Mouse (Mus musculus) inflammation-experienced regulatory T-cells, adult 6 months (primary cell): ENCODE data around the gene Cd52. TPM values are rescaled to one million over a fixed set of nuclear protein-coding genes. Genes with fewer than 3 reads are reported as not detected.

Experiments
- ATAC-seq: one replicate; pipeline ENCODE4 v1.8.0; 2017
- polyA plus RNA-seq, 3 experiments: library from polyadenylated mRNA; unstranded; fragments of 100-300 nt; shearing (Covaris generic); gene quantifications; one replicate each; pipeline ENCODE4 v1.2.1; 2017

Gene Cd52
- polyA plus RNA-seq, 3 experiments from 2014 or later: 2,728 to 3,832 (median 3,666) TPM

DNA sequence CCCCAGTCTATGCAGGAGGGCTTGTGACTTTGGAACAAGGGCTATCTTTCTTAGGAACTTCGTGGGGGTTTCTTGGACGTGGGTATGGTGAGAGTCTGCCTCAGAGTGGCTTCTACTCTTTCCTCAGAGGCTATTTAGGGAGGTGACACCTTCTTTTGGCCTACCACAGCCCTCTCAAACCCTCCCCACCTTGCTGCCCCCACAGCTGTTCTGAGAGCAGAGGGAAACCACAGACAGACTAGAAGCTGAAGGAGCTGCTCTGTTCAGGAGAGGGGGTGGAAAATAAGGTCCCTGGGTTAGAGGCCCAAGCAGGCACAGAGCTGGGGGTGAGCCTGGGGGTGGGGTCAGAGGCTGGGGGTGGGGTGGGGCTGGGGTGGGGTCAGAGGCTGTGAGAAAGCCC lies 51.8 kb downstream of the Cd52 start:
- no peak for ATAC-seq

DNA sequence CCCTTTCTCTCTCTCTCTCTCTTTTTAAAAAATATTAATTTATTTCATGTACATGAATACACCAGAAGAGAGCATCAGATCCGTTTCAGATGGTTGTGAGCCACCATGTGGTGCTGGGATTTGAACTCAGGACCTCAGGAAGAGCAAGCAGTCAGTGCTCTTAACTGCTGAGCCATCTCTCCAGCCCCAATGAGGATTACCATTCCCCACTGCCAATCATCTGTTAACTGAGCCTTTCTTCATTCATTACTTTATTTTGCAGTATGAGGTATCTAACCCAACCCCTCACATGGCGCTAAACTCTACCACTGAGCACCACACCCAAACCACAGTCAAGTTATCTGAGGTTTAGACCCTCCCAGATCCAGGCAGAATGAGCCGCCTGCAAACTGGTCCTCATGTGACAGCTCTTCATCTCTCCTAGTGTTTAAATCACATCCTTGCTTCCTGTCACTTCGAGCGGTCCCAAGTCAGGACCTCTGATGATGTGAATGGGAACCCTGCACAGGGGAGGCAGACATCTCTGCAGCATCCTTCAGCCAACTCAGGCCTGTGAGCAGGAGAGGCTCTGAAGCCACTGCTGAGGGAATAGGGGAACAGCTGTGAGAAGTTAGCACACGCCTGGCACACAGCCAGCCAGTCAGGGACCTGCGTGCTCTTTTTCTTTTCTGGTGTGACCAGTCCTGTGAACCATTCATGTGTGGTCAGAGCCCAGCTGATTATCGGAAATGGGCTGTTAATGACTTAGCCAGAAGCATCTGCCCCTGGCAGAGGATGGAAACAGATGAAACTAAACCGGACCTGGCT lies 53.4 kb downstream of the Cd52 start:
- ATAC-seq: no peak

DNA sequence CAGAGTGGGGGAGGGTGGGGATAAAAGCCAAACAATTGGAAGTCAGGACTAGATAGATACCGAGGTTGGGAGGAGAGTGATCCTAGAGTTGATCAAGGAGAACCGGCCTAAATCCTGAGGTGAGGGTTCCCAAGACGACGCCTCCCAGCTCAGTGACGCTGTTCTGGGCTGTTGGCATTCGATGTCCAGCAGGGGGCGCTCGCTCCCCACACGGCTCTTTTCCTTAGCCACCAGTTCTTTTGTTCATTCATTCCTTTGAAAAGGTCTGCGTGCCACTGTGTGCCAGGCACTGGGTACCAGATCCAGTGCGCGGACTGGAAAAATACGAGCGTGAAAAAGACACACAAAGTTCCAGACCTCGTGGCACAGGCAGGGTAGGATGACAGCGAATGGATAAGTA lies 58.9 kb downstream of the Cd52 start:
- peak; percentile 68 for ATAC-seq

Other genes with a start within 250 kb of the Cd52 start
- gene Rps6ka1, start 207.3 kb downstream of the Cd52 start, polyA plus RNA-seq: 100 to 1,000 TPM in 1 of 3 experiments, 10 to 100 TPM in 2; 88.8 to 145 (median 91.9) TPM
- gene Hmgn2, start 126.4 kb downstream of the Cd52 start, polyA plus RNA-seq: 100 to 1,000 TPM; 371 to 949 (median 420) TPM
- 10 to 100 TPM; 16.1 to 22.4 (median 18.6) TPM for gene Dhdds, start 94.2 kb downstream of the Cd52 start, polyA plus RNA-seq
- under 1 TPM in 1 of 3 experiments, not detected in 2; 0.16 TPM for gene Lin28a, start 76.2 kb downstream of the Cd52 start, polyA plus RNA-seq
- gene Zfp683, start 41.2 kb downstream of the Cd52 start, polyA plus RNA-seq: 1 to 10 TPM in 1 of 3 experiments, under 1 TPM in 2; 0.80 to 1.1 (median 0.94) TPM
- 10 to 100 TPM; 10.8 to 23.3 (median 14.1) TPM for gene Crybg2, start 34.3 kb downstream of the Cd52 start, polyA plus RNA-seq
- 10 to 100 TPM; 36.2 to 54.5 (median 36.5) TPM for gene Ubxn11, start 7.5 kb upstream of the Cd52 start, polyA plus RNA-seq
- gene Sh3bgrl3, start 33.7 kb upstream of the Cd52 start, polyA plus RNA-seq: 1,000 to 10,000 TPM in 2 of 3 experiments, 100 to 1,000 TPM in 1; 884 to 1,358 (median 1,179) TPM
- gene Cep85, start 92.0 kb upstream of the Cd52 start, polyA plus RNA-seq: 100 to 1,000 TPM in 2 of 3 experiments, 10 to 100 TPM in 1; 61.0 to 150 (median 121) TPM
- gene Gm7534, start 107.9 kb upstream of the Cd52 start, polyA plus RNA-seq: not detected
- gene Catsper4, start 132.3 kb upstream of the Cd52 start, polyA plus RNA-seq: not detected
- gene Cnksr1, start 143.3 kb upstream of the Cd52 start, polyA plus RNA-seq: not detected
- gene E130218I03Rik, start 148.6 kb upstream of the Cd52 start, polyA plus RNA-seq: 1 to 10 TPM in 1 of 3 experiments, not detected in 2; 2.3 TPM
- gene Zfp593, start 150.5 kb upstream of the Cd52 start, polyA plus RNA-seq: 1 to 10 TPM; 4.7 to 6.4 (median 4.9) TPM
- not detected for gene Gm30191, start 151.9 kb upstream of the Cd52 start, polyA plus RNA-seq
- gene Grrp1, start 159.0 kb upstream of the Cd52 start, polyA plus RNA-seq: not detected
- gene Pdik1l, start 192.8 kb upstream of the Cd52 start, polyA plus RNA-seq: 10 to 100 TPM; 18.5 to 26.7 (median 23.7) TPM
- gene Trim63, start 220.0 kb upstream of the Cd52 start, polyA plus RNA-seq: not detected
- gene Slc30a2, start 248.1 kb upstream of the Cd52 start, polyA plus RNA-seq: under 1 TPM; 0.21 to 0.34 (median 0.29) TPM